Mouse (Mus musculus) ES-E14 (cell line): Measurements from ENCODE around the gene Scnn1b.

ENCODE experiments used
- HCFC1 ChIP-seq: IDR thresholded peaks from 2 replicates; pipeline ENCODE4 v1.6.1; 2012; ENCODE audit warnings: low read length, inconsistent platforms, borderline replicate concordance; ENCODE audit not compliant: insufficient read depth
- MAFK ChIP-seq: IDR thresholded peaks from 2 replicates; pipeline ENCODE4 v1.6.1; 2014; ENCODE audit warnings: mild to moderate bottlenecking, low read depth, low read length, inconsistent platforms; ENCODE audit not compliant: insufficient read depth
- ZC3H11A ChIP-seq: IDR thresholded peaks from 2 replicates; pipeline ENCODE4 v1.6.1; 2012; ENCODE audit warnings: low read depth, mild to moderate bottlenecking, inconsistent platforms, low read length, borderline replicate concordance
- ZNF384 ChIP-seq: IDR thresholded peaks from 2 replicates; pipeline ENCODE4 v1.6.1; 2012; ENCODE audit warnings: low read depth, low read length, inconsistent platforms

DNA sequence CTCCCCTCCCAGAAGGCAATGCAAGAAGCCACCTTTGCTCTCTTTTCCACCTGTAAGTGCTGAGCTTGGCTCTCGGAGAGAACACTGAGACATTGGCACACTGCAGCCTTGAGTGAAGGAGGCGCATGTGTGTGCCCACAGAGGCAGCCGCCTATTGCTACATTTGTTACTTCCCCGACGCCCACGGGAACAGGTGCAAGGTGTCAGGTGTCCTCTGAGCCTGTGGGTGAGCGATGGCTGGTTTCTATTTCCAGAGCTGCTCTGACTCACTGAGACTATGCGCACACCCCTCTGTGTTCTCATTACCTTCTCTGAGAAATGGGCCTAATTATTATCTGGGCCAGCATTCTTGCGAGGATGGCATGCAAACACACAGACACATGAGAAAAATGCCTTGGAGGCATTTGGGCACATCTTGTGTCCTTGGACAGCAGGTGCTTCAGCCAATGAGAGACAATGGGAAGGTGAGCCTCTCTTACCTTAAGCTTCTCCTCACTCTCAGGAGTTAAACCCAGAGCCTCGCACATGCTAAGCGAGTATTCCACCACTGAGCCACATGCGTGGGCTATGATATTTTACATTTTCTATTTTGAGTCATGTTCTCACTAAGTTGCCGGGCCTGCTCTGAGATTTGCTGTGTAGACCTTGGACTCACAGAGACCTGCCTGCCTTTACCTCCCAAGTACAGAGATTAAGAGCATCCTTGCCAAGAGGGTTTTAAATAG, 26.0 kb downstream of the Scnn1b start:
- TF ChIP-seq HCFC1 (no peak), MAFK (no peak), ZNF384 (no peak), ZC3H11A (no peak)
